Mouse (Mus musculus) cortical plate, adult 2 months (tissue): ENCODE measurements at regions not wholly inside any gene's neighbourhood (a gene's known extent, or its start where the extent isn't known, plus 50 kb on each side); places are given as distances from the start of the nearest gene placed in this dataset.

Experiments used
- CTCF ChIP-seq: fragments of 200-500 bp; IDR thresholded peaks from 2 replicates; pipeline ENCODE4 v1.5.1; 2011; ENCODE audit warnings: mild to moderate bottlenecking, control low read depth, low read length; ENCODE audit not compliant: insufficient read depth; ENCODE audit errors: extremely low read depth
- POLR2A ChIP-seq: fragments of 200-500 bp; IDR thresholded peaks from 2 replicates; pipeline ENCODE4 v1.6.1; 2011; ENCODE audit warnings: mild to moderate bottlenecking, low read length, control low read depth; ENCODE audit not compliant: insufficient read depth; ENCODE audit errors: extremely low read depth

- TF ChIP-seq CTCF (no peak), POLR2A (no peak)
Observed at GRCm38 (mm10) chr1:83844827-83845379, 436.9 kb upstream of the Sphkap start.
